Mouse (Mus musculus) embryonic facial prominence, embryonic 10.5 days (tissue): Measurements from ENCODE around the gene Gjd3. TPM values are rescaled to one million over a fixed set of nuclear protein-coding genes. Genes with fewer than 3 reads are reported as not detected.
"Not testable (repeated sequence)": the region's sequence is repeated elsewhere in the genome, so short reads cannot be mapped to it uniquely, and the experiment has no call there.

Experiments
- DNase-seq: peaks from one replicate; pipeline ENCODE4 v3.0.0-alpha.2; 2017; ENCODE audit warnings: low spot score
- H3K27ac ChIP-seq: fragments of 300-500 bp; sonication (generic); replicated peaks from 2 replicates; pipeline ENCODE4 v1.5.1; 2016; ENCODE audit warnings: mild to moderate bottlenecking
- H3K27me3 ChIP-seq: fragments of 300-500 bp; sonication (generic); replicated peaks from 2 replicates; pipeline ENCODE4 v1.6.1; 2016; ENCODE audit warnings: low read depth, mild to moderate bottlenecking; ENCODE audit not compliant: poor library complexity, severe bottlenecking
- H3K36me3 ChIP-seq: fragments of 300-500 bp; sonication (generic); replicated peaks from 2 replicates; pipeline ENCODE4 v1.6.1; 2016; ENCODE audit warnings: mild to moderate bottlenecking, moderate library complexity
- H3K4me1 ChIP-seq: fragments of 300-500 bp; sonication (generic); 2 replicates; pipeline ENCODE4 v1.6.1; 2016
- H3K4me3 ChIP-seq: fragments of 300-500 bp; sonication (generic); 2 replicates; pipeline ENCODE4 v1.5.1; 2016; ENCODE audit warnings: mild to moderate bottlenecking, moderate library complexity
- H3K9me3 ChIP-seq: fragments of 300-500 bp; sonication (generic); 2 replicates; pipeline ENCODE4 v1.6.1; 2016; ENCODE audit warnings: mild to moderate bottlenecking
- whole genome bisulfite sequencing: fragments of 180-500 bp; shearing (Covaris S2); methylation state at CpG from one replicate; pipeline ENCODE4 v1.1.7; 2016; 5-methylcytosine and 5-hydroxymethylcytosine counted together
- polyA plus RNA-seq: library from polyadenylated mRNA; unstranded; fragments of >200 nt; fragmentation: Nextera tagmentation; extraction: Ambion mirVana; gene quantifications from 2 replicates; pipeline ENCODE4 v1.2.1, GENCODE M21; 2016

Gene Gjd3
- polyA plus RNA-seq, 1 experiment from 2014 or later = not detected

DNA sequence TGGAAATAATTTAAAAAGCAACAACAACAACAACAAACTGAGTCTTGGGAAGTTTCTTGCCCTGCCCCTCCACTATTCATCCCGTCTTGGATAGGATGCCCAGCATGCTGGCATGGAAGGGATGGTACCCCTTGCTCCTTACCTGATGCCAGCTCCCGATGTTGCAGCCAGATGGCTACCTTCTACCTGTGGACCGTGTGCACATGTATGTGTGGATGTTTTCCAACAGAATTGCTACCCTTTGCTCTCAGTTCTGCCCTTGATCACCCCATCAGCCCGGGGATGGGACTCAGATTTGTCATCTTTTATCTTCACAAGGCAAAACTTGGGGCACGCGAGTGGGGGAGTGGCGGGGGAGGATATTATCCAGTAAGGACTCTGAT is 44.1 kb downstream of the Gjd3 start:
- 39% methylated on average over 7 of the region's 7 CpGs for WGBS
- H3K36me3 ChIP-seq = peaks cover 15% of the 10 kb centered on the region
- no peaks in the 10 kb centered on the region for H3K9me3 ChIP-seq
- H3K4me1 ChIP-seq = peaks cover 99% of the 10 kb centered on the region
- H3K27me3 ChIP-seq = peaks cover 8% of the 10 kb centered on the region; the same call in 1 of the 2 replicates
- peak overlapping the region; percentile 94 for H3K27ac ChIP-seq
- no peak for DNase-seq
- H3K4me3 ChIP-seq = peak overlapping the region; percentile 88

DNA sequence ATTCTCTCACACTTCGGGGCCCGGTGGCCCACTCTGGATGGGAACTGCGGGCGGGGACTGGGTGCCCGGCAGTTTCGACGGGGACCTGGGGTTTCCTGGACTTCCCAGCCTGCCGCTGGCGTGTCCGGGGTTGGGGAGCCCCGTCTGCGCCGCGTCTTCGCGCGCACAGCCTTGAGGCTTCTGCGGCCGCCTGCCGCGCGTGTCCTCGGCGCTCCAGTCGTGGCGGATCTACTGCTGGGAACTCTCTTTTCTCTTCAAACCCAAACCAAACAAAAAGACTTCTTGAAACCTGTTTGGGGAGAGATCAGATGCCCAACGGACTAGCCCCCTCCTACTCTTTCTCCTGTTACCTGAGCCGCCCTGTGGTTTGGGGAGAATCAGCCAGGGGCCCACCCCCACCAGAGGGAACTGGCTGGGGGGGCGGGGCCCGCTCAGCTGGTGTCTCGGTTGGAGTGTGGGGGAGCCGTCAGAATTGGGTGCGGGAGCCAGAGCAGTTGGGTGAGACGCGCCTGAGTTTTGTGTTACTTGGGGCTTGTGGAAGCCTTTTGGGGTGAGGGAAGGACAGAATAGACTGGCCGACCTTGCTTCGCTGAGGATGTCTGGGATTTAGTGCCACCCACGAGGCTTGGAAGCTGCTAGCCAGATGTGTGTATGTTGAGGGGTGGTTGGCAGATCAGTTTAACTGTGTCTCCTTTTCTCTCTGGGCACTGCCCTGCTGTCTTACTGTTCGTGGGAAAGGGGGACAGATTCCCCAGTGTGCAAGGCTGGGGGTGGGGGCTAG is 44.7 kb downstream of the Gjd3 start:
- Histone ChIP-seq H3K4me3 (peak overlapping the region; percentile 88), H3K27ac (peak overlapping the region; percentile 94), H3K27me3 (peaks cover 8% of the 10 kb centered on the region; the same call in 1 of the 2 replicates), H3K9me3 (no peaks in the 10 kb centered on the region), H3K4me1 (peaks cover 99% of the 10 kb centered on the region), H3K36me3 (peaks cover 15% of the 10 kb centered on the region)
- peak; percentile 77 for DNase-seq
- WGBS = under 1% methylated on average over 39 of the region's 39 CpGs

GRCm38 (mm10) chr11:98937410-98937913 is 45.4 kb downstream of the Gjd3 start:
- under 1% methylated on average over 38 of the region's 38 CpGs for WGBS
- H3K36me3 ChIP-seq = peaks cover 15% of the 10 kb centered on the region
- peak; percentile 95 for DNase-seq
- H3K9me3 ChIP-seq = no peaks in the 10 kb centered on the region
- peaks cover 99% of the 10 kb centered on the region for H3K4me1 ChIP-seq
- peak overlapping the region; percentile 88 for H3K4me3 ChIP-seq
- peak overlapping the region; percentile 94 for H3K27ac ChIP-seq
- H3K27me3 ChIP-seq = peaks cover 8% of the 10 kb centered on the region; the same call in 1 of the 2 replicates

GRCm38 (mm10) chr11:98936606-98937409 is 46.0 kb downstream of the Gjd3 start:
- DNase-seq = no peak
- 2% methylated on average over 23 of the region's 23 CpGs for WGBS

DNA sequence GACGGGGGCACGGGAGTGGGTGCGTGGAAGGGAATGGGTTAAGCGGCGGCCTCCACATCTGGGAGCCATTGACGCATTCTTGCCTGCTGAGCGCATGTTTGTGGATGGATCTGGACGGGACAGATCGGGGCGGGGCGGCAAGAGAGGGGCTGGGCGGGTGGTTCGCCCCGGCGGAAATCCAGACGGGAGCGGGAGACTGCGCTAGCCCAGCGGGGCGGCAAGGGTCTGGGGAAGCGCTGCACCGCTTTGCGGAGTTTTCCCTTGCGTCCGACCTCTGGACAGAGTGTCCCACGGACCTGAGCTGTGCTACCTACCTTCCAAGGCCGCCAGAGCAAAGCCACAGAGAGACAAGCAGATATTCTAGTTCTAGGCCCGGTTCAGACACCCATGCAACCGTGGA is 46.6 kb downstream of the Gjd3 start:
- H3K4me3 ChIP-seq = peak overlapping the region; percentile 88
- peaks cover 99% of the 10 kb centered on the region for H3K4me1 ChIP-seq
- H3K36me3 ChIP-seq = peaks cover 15% of the 10 kb centered on the region
- peak overlapping the region; percentile 94 for H3K27ac ChIP-seq
- peak; percentile 93 for DNase-seq
- 1% methylated on average over 29 of the region's 29 CpGs for WGBS
- H3K9me3 ChIP-seq = no peaks in the 10 kb centered on the region
- peaks cover 8% of the 10 kb centered on the region; the same call in 1 of the 2 replicates for H3K27me3 ChIP-seq

More at GRCm38 (mm10) chr11:98936606-98937409, 46.0 kb downstream of the Gjd3 start:
- Histone ChIP-seq H3K36me3 (peaks cover 15% of the 10 kb centered on the region), H3K9me3 (no peaks in the 10 kb centered on the region), H3K4me1 (peaks cover 99% of the 10 kb centered on the region), H3K27ac (peak overlapping the region; percentile 94), H3K4me3 (peak overlapping the region; percentile 88), H3K27me3 (peaks cover 8% of the 10 kb centered on the region; the same call in 1 of the 2 replicates)

- H3K9me3 ChIP-seq = no peaks in the 10 kb centered on the region
- H3K4me3 ChIP-seq = no peak overlapping the region
- WGBS = 84% methylated on average over 3 of the region's 3 CpGs
- peaks cover 14% of the 10 kb centered on the region for H3K36me3 ChIP-seq
- H3K27ac ChIP-seq = peak overlapping the region; percentile 94
- H3K27me3 ChIP-seq = peaks cover 8% of the 10 kb centered on the region; the same call in 1 of the 2 replicates
- DNase-seq = no peak
- peaks cover 99% of the 10 kb centered on the region for H3K4me1 ChIP-seq
Measured at GRCm38 (mm10) chr11:98935123-98935522, 47.7 kb downstream of the Gjd3 start.

DNA sequence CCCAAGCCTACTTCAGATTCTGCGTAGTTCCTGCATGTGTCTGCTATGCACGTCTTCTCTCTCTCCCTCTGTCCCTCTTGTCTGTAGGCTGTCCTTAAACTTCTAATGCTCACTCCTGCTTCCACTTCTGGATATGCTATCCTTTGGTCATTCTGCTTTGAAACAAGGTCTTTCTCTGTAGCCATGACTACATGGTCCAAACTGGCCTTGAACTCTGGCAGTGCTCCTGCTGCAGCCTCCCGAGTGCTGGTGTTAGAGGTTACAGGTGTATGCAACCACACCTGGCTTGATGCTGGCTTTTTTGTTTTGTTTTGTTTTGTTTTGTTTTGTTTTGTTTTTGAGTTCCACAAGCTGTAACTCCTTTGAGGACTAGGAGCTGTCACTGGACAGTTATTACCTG is 48.4 kb downstream of the Gjd3 start:
- H3K9me3 ChIP-seq = no peaks in the 10 kb centered on the region
- H3K4me1 ChIP-seq = peaks cover 99% of the 10 kb centered on the region
- H3K27me3 ChIP-seq = peaks cover 8% of the 10 kb centered on the region; the same call in 1 of the 2 replicates
- no peak for DNase-seq
- peak overlapping the region; percentile 53; the same call in 1 of the 2 replicates for H3K27ac ChIP-seq
- peaks cover 8% of the 10 kb centered on the region for H3K36me3 ChIP-seq
- 82% methylated on average over 3 of the region's 3 CpGs for WGBS
- H3K4me3 ChIP-seq = no peak overlapping the region

- not testable (repeated sequence) for H3K9me3 ChIP-seq, H3K36me3 ChIP-seq, DNase-seq, H3K27me3 ChIP-seq, H3K4me3 ChIP-seq
- H3K4me1 ChIP-seq = peaks cover 99% of the 10 kb centered on the region
- H3K27ac ChIP-seq = peak overlapping the region; percentile 82; the same call in 1 of the 2 replicates
- 91% methylated on average over 2 of the region's 2 CpGs for WGBS
Measured at GRCm38 (mm10) chr11:98933847-98934246, 49.0 kb downstream of the Gjd3 start.

DNA sequence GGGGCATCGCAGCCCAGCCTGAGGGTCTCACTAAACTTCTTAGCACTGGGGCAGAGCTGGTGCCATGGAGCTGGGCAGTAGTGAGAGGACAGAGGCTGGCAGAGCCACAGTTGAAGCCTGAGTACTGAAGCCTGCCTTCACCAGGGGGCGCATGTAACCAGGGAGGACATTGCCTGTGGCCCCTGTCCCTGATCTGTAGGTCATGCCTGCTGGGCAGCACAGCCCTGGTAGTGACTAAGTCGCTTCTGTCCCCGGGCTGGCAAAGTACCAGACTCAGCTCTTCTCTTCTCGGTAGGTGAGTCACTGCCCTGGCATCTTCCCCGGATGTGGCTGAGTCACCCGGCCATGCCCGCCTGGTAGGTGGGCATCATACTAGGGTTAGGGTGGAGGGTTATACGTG is 49.7 kb downstream of the Gjd3 start:
- peak overlapping the region; percentile 82 for H3K27ac ChIP-seq
- peaks cover 99% of the 10 kb centered on the region for H3K4me1 ChIP-seq
- H3K27me3 ChIP-seq = peaks cover 15% of the 10 kb centered on the region
- H3K9me3 ChIP-seq = no peaks in the 10 kb centered on the region
- H3K36me3 ChIP-seq = peaks cover 7% of the 10 kb centered on the region
- DNase-seq = no peak
- 53% methylated on average over 9 of the region's 9 CpGs for WGBS
- H3K4me3 ChIP-seq = peak overlapping the region; percentile 41

DNA sequence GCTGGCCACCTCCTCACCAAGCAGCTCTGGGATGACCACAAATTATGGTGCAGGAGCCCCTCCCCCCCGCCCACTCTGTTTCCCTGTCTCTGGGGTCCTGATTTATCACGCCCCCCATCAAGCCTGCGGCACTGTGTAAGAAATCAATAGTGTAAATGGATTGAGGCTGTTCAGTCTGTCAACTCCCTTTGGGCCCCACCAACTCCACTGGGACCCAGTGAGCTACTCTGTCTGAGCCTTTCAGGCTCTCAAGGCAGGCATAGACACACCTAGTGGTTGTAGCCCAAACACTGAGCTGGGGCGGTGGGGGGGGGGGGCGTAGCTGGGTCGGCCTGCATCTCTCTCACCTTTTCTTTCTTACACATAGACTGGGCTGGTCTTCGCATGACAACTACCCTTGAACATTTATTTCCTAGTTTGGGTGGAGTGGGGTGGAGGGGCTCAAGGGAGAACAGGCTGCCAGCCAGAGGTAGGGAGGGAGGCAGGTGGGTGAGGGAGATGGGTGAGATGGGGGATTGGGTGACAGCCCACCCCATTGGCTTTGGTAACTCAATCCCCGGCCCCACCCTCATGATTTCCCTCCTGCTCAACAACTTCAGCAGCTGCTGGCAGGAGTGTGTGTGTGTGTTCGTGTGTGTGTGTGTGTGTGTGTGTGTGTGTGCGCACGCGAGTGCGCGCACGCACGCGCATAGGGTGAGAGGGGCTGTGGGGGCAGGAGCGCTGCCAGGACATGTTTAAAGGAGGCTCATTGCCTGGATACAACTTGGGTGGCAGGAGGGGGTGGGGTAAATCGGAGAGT is 50.3 kb downstream of the Gjd3 start:
- peak; percentile 75 for DNase-seq
- no peaks in the 10 kb centered on the region for H3K9me3 ChIP-seq
- H3K4me1 ChIP-seq = peaks cover 99% of the 10 kb centered on the region
- peaks cover 7% of the 10 kb centered on the region for H3K36me3 ChIP-seq
- WGBS = 32% methylated on average over 19 of the region's 19 CpGs
- peak overlapping the region; percentile 82 for H3K27ac ChIP-seq
- peaks cover 15% of the 10 kb centered on the region for H3K27me3 ChIP-seq
- H3K4me3 ChIP-seq = peak overlapping the region; percentile 41
